Comparison of ENCODE assay signal across 13 mouse cellular contexts in genomic region chr1:130427175-130427853, GRCm38 (mm10). TPM values are rescaled to one million over a fixed set of nuclear protein-coding genes. Genes with fewer than 3 reads are reported as not detected.
"Had no signal": no experiment of that assay in that cellular context is flagged by ENCODE, and none has a peak within 500 bp of the region (broad histone marks: within the 10 kb centered on the region; RNA-seq: fewer than 3 reads in every experiment).

No protein-coding gene starts in this region.

RNA-seq across cellular contexts. Expression of gene Cd55b, which starts 4.5 kb away (rescaled TPM):
- polyA plus RNA-seq: hindbrain, postnatal 0 days; inflammation-experienced regulatory T-cells, adult 6 months; kidney, adult 2 months; kidney, postnatal 0 days; limb, embryonic 10.5 days; limb, embryonic 13.5 days; liver, embryonic 13.5 days; liver, embryonic 16.5 days; macrophage; midbrain, embryonic 12.5 days; midbrain, embryonic 15.5 days; neural tube, embryonic 12.5 days; neural tube, embryonic 15.5 days had no signal
